In genomic region chr2:170237959-170238358, GRCm38 (mm10) we compare ENCODE assay signal across 12 mouse cellular contexts.
A peak's percentile ranks its signal among the peaks of the same experiment; 100 is the strongest.
DNase-seq lines count a peak whose midpoint lies in the region; ATAC-seq and TF ChIP-seq lines count a peak whose summit lies in the region.
"Had no signal": no experiment of that assay in that cellular context is flagged by ENCODE, and none has a peak within 500 bp of the region (broad histone marks: within the 10 kb centered on the region; RNA-seq: fewer than 3 reads in every experiment).

No protein-coding gene starts in this region.

- peak; percentile 58; the same call in 1 of the 2 replicates for ATAC-seq in erythroblast, adult 5-6 weeks (replicated peaks; ENCODE audit: low FRiP score, poor library complexity, severe bottlenecking)
- ATAC-seq: forebrain, embryonic 13.5 days had no signal

- H3K27me3 ChIP-seq in cerebellum, adult 2 months (ENCODE audit: control insufficient read depth, insufficient read depth, low read length): no peaks in the 10 kb centered on the region
- H3K27me3 ChIP-seq: forebrain, embryonic 13.5 days had no signal

- no peak overlapping the region for H3K27ac ChIP-seq in cerebellum, adult 2 months (ENCODE audit: insufficient read depth, low read length)
- H3K27ac ChIP-seq: forebrain, embryonic 13.5 days; midbrain, embryonic 10.5 days had no signal

- TF ChIP-seq POLR2A in cerebellum, adult 2 months (IDR thresholded peaks at IDR 0.05; ENCODE audit: borderline replicate concordance, insufficient read depth, low read length): no peak

- 83% methylated on average over 1 of the region's 1 CpGs for WGBS in cerebellum, adult 2 months

- TF ChIP-seq CTCF in cerebellum, adult 2 months (IDR thresholded peaks at IDR 0.05; ENCODE audit: borderline replicate concordance, insufficient read depth, low read depth, low read length): 0 out of 2 replicates have a peak, but pooled peaks have one; percentile 7

- no peak for DNase-seq in cerebellum, adult 2 months
- DNase-seq in cerebellum, postnatal 4 days (ENCODE audit: low spot score in 2 of 2): no peak
- DNase-seq in lung, postnatal 36 days: peak; percentile 47
- DNase-seq in lung, postnatal 10 days: no peak
- DNase-seq in thymus, postnatal 10 days (ENCODE audit: low spot score in 2 of 2): peak; percentile 45 to 64
- no peak for DNase-seq in neural tube, embryonic 10.5 days (ENCODE audit: extremely low spot score, low spot score)
- DNase-seq in MN1 (ENCODE audit: low spot score): no peak
- DNase-seq: heart, postnatal 36 days; right cerebral cortex, adult 18-20 months had no signal

- H3K4me3 ChIP-seq in cerebellum, adult 2 months (replicated peaks; ENCODE audit: insufficient read depth, low read depth, low read length): no peak overlapping the region
- H3K4me3 ChIP-seq: forebrain, embryonic 13.5 days; midbrain, embryonic 10.5 days had no signal

- H3K4me1 ChIP-seq in cerebellum, adult 2 months (ENCODE audit: control insufficient read depth, insufficient read depth, low read length): no peaks in the 10 kb centered on the region
- H3K4me1 ChIP-seq: forebrain, embryonic 13.5 days; midbrain, embryonic 10.5 days had no signal

Comparison
In these comparisons a context has a peak if more than half of its experiments do, and no peak if none do; other contexts are left out.
1. DNase-seq: peak in lung, postnatal 36 days (single experiment) and thymus, postnatal 10 days (2 of 2); none in cerebellum, adult 2 months (0 of 2), cerebellum, postnatal 4 days (0 of 2), lung, postnatal 10 days (single experiment), neural tube, embryonic 10.5 days (single experiment) and MN1 (single experiment).